In the genomic region with DNA sequence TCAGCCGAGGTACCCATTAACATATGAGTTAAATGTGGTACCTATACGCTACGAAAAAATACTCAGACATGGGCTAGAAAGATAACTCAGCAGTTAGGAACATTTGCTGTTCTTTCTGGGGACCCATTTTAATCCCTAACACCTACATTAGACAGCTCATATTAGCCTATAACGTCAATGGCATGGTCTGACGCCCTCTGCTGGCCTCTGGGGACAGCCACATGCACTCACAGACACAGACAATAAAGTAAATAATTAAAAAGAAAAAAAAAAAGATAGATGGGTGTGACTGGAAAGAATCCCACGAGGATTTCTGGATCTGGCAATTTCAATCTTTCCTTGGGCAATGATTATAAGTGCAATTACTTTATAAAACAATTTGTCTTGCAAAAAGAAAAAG, we compare ENCODE assay signal across 1 mouse cellular context.
TF ChIP-seq lines count a peak whose summit lies in the region.

No protein-coding gene starts in this region.

TF ChIP-seq in MEL, 35 proteins besides CTCF, POLR2A, EP300 and RAD21 (continued from another document):
- TF ChIP-seq MEF2A (IDR thresholded peaks at IDR 0.05; ENCODE audit: extremely low read depth, insufficient replicate concordance, low read depth, low read length, poor library complexity, severe bottlenecking) (no peak), POLR2AphosphoS2 (IDR thresholded peaks at IDR 0.05; ENCODE audit: low read length) (no peak), TAL1 (IDR thresholded peaks at IDR 0.05; ENCODE audit: low read length) (no peak), ZC3H11A (IDR thresholded peaks at IDR 0.05; ENCODE audit: low read depth, low read length) (peak; percentile 25; the same call in 1 of the 2 replicates), CHD1 (IDR thresholded peaks at IDR 0.05; ENCODE audit: low read depth, low read length) (no peak), ETS1 (IDR thresholded peaks at IDR 0.05; ENCODE audit: low read depth, low read length) (no peak), TCF12 (IDR thresholded peaks at IDR 0.05; ENCODE audit: low read depth, low read length) (no peak), JUND (IDR thresholded peaks at IDR 0.05; ENCODE audit: low read depth, low read length) (no peak), MAZ (IDR thresholded peaks at IDR 0.05; ENCODE audit: low read depth, low read length) (no peak), BHLHE40 (IDR thresholded peaks at IDR 0.05; ENCODE audit: borderline replicate concordance, low read depth, low read length) (0 out of 2 replicates have a peak, but pooled peaks have one; percentile 7), UBTF (IDR thresholded peaks at IDR 0.05; ENCODE audit: borderline replicate concordance, insufficient read depth, low read depth, low read length) (no peak), USF2 (IDR thresholded peaks at IDR 0.05; ENCODE audit: borderline replicate concordance in 1 of 2, insufficient read depth in 1 of 2, low read depth in 1 of 2, low read length in 2 of 2) (no peak), POLR2AphosphoS5 (IDR thresholded peaks at IDR 0.05; ENCODE audit: borderline replicate concordance, low read depth, low read length) (no peak), ZMIZ1 (IDR thresholded peaks at IDR 0.05; ENCODE audit: low read depth, low read length) (no peak), KAT2A (conservative IDR thresholded peaks at IDR 0.05; ENCODE audit: low read depth, low read length) (no peak), MYB (IDR thresholded peaks at IDR 0.05; ENCODE audit: low read depth, low read length) (no peak), SMC3 (IDR thresholded peaks at IDR 0.05; ENCODE audit: low read depth, low read length) (peak; percentile 54)
